Mouse (Mus musculus): ENCODE measurements around the gene Ctbp1. TPM values are rescaled to one million over a fixed set of nuclear protein-coding genes. Genes with fewer than 3 reads are reported as not detected.

Gene Ctbp1
- polyA plus RNA-seq, 1 experiment: 332 TPM

DNA sequence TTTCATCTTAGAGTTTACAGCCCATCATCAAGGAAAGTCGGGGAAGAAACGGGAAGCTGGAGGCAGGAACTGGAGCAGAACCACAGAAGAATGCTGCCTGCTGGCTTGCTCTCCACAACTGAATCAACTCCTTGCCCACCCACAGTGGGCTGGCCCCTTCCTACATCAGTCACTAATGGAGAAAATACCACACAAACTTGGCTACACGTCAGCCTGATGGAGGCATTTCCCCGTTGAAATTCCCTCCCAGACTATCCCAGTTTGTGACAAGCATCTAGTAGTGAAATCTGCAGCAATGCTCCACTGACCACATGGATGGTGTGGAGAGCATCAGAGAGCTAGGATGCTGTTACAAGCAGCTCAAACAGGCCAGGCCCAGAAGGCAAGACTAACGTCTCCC, 42.0 kb downstream of the Ctbp1 start:
- 74% methylated on average over 5 of the region's 5 CpGs for WGBS
- no peak for DNase-seq
- Histone ChIP-seq H3K4me3 (replicated peaks; ENCODE audit: extremely low read depth, low read depth, low read length) (no peak overlapping the region), H3K4me1 (ENCODE audit: control insufficient read depth, insufficient read depth, low read length) (no peaks in the 10 kb centered on the region; the same call in 1 of the 2 replicates)
- no peak for TF ChIP-seq CTCF (IDR thresholded peaks at IDR 0.05; ENCODE audit: insufficient read depth, low read length)
- no peak for TF ChIP-seq POLR2A (IDR thresholded peaks at IDR 0.05; ENCODE audit: borderline replicate concordance, extremely low read depth, low read depth, low read length)

DNA sequence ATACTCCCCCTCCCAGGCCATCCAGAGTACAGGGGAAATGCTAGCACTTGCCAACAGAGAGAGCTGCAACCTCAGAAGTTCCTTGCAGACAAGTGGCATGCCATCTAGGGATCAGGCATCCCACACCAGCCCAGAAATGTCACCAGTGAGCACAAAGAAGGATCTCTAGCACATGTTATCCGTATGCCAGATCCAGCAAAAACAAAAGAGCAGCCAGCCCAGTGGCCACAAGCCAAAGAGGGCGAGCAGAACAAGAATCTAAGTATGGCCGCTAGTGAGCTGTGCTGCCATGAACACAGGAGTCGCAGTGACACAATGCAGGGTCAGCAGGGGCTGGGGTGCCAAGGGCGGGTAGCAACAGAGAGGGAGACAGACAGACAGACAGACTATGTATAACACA, 44.5 kb downstream of the Ctbp1 start:
- TF ChIP-seq CTCF (IDR thresholded peaks at IDR 0.05; ENCODE audit: insufficient read depth, low read length) (no peak), POLR2A (IDR thresholded peaks at IDR 0.05; ENCODE audit: borderline replicate concordance, extremely low read depth, low read depth, low read length) (no peak)
- no peak for DNase-seq
- 50% methylated on average over 5 of the region's 5 CpGs for WGBS
- Histone ChIP-seq H3K4me1 (ENCODE audit: control insufficient read depth, insufficient read depth, low read length) (no peaks in the 10 kb centered on the region; the same call in 1 of the 2 replicates), H3K4me3 (replicated peaks; ENCODE audit: extremely low read depth, low read depth, low read length) (no peak overlapping the region)

DNA sequence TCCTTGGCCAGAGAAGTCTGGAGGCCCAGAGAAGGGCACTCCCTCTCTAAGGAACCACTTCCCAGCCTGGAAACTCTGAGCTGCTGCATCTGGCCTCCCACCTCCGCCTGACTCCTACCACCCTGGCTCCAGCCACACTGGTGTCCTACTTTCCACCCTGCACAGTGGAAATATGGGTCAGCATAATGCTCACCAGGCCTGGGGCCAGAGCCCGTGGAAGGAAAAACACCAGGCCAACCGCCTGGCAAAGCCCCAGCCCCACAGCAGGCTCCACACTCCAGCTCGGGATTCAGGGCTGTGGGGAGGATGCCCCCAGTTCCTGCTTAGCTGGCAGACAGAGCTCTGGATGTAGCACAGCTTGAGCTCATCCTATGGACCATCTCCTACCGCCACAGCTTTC, 46.4 kb downstream of the Ctbp1 start:
- Histone ChIP-seq H3K4me3 (replicated peaks; ENCODE audit: extremely low read depth, low read depth, low read length) (no peak overlapping the region), H3K4me1 (ENCODE audit: control insufficient read depth, insufficient read depth, low read length) (no peaks in the 10 kb centered on the region; the same call in 1 of the 2 replicates)
- TF ChIP-seq POLR2A (IDR thresholded peaks at IDR 0.05; ENCODE audit: borderline replicate concordance, extremely low read depth, low read depth, low read length): no peak
- TF ChIP-seq CTCF (IDR thresholded peaks at IDR 0.05; ENCODE audit: insufficient read depth, low read length): no peak
- DNase-seq: no peak
- 40% methylated on average over 5 of the region's 5 CpGs for WGBS

GRCm38 (mm10) chr5:33225673-33226072, 49.1 kb downstream of the Ctbp1 start:
- no peak for DNase-seq
- Histone ChIP-seq H3K4me3 (replicated peaks; ENCODE audit: extremely low read depth, low read depth, low read length) (no peak overlapping the region), H3K4me1 (ENCODE audit: control insufficient read depth, insufficient read depth, low read length) (peaks cover 8% of the 10 kb centered on the region)
- WGBS: 77% methylated on average over 5 of the region's 5 CpGs
- TF ChIP-seq POLR2A (IDR thresholded peaks at IDR 0.05; ENCODE audit: borderline replicate concordance, extremely low read depth, low read depth, low read length) (no peak), CTCF (IDR thresholded peaks at IDR 0.05; ENCODE audit: insufficient read depth, low read length) (no peak)

DNA sequence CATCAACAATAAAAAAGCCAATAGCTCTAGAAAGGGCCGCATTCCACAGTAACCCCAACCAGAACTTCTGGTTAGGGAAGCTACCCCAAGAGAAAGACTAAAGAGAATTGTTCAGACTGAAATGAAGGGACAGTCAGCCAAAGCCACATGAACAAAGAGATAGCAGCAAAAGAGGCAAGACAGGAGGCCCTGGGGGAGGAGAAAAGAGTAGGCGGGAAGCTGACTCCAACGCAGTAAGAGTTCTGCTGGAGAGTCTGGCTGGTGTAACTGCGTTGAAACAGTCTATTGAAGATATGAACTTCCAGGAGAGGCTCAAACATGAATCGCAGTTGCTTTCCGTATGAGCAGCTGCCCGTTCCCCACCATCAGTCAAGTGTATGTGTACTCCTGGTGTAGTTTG, 50.3 kb downstream of the Ctbp1 start:
- Histone ChIP-seq H3K4me1 (ENCODE audit: control insufficient read depth, insufficient read depth, low read length) (peaks cover 8% of the 10 kb centered on the region), H3K4me3 (replicated peaks; ENCODE audit: extremely low read depth, low read depth, low read length) (no peak overlapping the region)
- DNase-seq: no peak
- TF ChIP-seq POLR2A (IDR thresholded peaks at IDR 0.05; ENCODE audit: borderline replicate concordance, extremely low read depth, low read depth, low read length) (no peak), CTCF (IDR thresholded peaks at IDR 0.05; ENCODE audit: insufficient read depth, low read length) (no peak)
- 72% methylated on average over 7 of the region's 7 CpGs for WGBS

DNA sequence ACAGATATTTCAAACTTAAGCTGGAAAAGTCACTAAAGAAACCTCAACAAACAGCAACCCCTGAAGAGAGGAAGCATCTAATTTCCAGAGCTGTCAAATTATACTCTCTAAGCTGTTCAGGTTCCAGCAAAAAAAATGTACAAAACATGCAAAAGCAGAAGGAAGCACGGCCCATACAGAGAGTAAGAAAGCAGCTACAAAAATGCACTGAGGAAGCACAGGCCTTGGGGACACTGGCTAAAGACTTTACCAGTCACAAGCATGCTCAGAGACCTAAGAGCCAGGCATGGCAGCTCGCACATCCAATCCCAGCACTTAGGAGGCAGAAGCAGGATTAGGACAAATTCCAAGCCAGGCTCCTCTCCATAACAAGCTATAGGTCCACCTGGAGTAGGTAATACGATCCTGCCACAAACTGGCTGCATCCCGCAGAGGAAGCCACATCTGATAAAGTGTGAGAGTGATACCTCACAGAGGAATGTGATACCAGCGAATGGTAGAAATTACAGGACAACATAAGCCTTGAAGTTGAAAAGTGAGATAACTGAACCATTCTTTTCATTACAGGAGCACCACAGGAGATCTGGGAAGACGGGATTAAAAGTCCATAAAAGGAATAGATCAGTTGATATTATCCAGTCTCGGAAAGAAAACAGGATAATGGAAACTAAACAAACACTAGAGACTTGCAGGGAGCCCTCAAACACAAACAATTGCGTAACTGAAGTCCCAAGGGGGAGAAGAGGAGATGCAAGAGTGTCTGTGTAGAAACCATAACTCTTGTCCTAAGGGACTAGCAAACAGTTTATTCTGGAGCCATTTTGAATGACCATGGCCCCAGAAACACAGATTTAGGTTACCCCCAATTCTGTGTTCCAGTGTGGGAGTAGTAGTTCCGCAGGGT, 51.7 kb downstream of the Ctbp1 start:
- no peak for DNase-seq
- no peak overlapping the region for H3K4me3 ChIP-seq (replicated peaks; ENCODE audit: extremely low read depth, low read depth, low read length)
- peaks cover 11% of the 10 kb centered on the region for H3K4me1 ChIP-seq (ENCODE audit: control insufficient read depth, insufficient read depth, low read length)
- TF ChIP-seq CTCF (IDR thresholded peaks at IDR 0.05; ENCODE audit: insufficient read depth, low read length) (no peak), POLR2A (IDR thresholded peaks at IDR 0.05; ENCODE audit: borderline replicate concordance, extremely low read depth, low read depth, low read length) (no peak)
- 40% methylated on average over 9 of the region's 9 CpGs for WGBS

GRCm38 (mm10) chr5:33222389-33222788, 52.4 kb downstream of the Ctbp1 start:
- 28% methylated on average over 6 of the region's 6 CpGs for WGBS

GRCm38 (mm10) chr5:33220350-33221044, 54.3 kb downstream of the Ctbp1 start:
- WGBS: 71% methylated on average over 10 of the region's 10 CpGs

More at GRCm38 (mm10) chr5:33222389-33222788, 52.4 kb downstream of the Ctbp1 start:
- Histone ChIP-seq H3K4me3 (replicated peaks; ENCODE audit: extremely low read depth, low read depth, low read length) (no peak overlapping the region), H3K4me1 (ENCODE audit: control insufficient read depth, insufficient read depth, low read length) (peaks cover 11% of the 10 kb centered on the region)
- TF ChIP-seq CTCF (IDR thresholded peaks at IDR 0.05; ENCODE audit: insufficient read depth, low read length): no peak
- no peak for TF ChIP-seq POLR2A (IDR thresholded peaks at IDR 0.05; ENCODE audit: borderline replicate concordance, extremely low read depth, low read depth, low read length)
- no peak for DNase-seq

GRCm38 (mm10) chr5:33219831-33220230, 55.0 kb downstream of the Ctbp1 start:
- DNase-seq: no peak
- H3K4me3 ChIP-seq (replicated peaks; ENCODE audit: extremely low read depth, low read depth, low read length): no peak overlapping the region
- peaks cover 11% of the 10 kb centered on the region for H3K4me1 ChIP-seq (ENCODE audit: control insufficient read depth, insufficient read depth, low read length)
- TF ChIP-seq POLR2A (IDR thresholded peaks at IDR 0.05; ENCODE audit: borderline replicate concordance, extremely low read depth, low read depth, low read length): no peak
- WGBS: 89% methylated on average over 4 of the region's 4 CpGs

More at GRCm38 (mm10) chr5:33220350-33221044, 54.3 kb downstream of the Ctbp1 start:
- Histone ChIP-seq H3K4me1 (ENCODE audit: control insufficient read depth, insufficient read depth, low read length) (peaks cover 11% of the 10 kb centered on the region), H3K4me3 (replicated peaks; ENCODE audit: extremely low read depth, low read depth, low read length) (no peak overlapping the region)
- DNase-seq: no peak
- TF ChIP-seq POLR2A (IDR thresholded peaks at IDR 0.05; ENCODE audit: borderline replicate concordance, extremely low read depth, low read depth, low read length) (no peak), CTCF (IDR thresholded peaks at IDR 0.05; ENCODE audit: insufficient read depth, low read length) (no peak)
